Mouse (Mus musculus) heart, postnatal 0 days (tissue): ENCODE results near the gene D630003M21Rik. TPM values are rescaled to one million over a fixed set of nuclear protein-coding genes. Genes with fewer than 3 reads are reported as not detected.

Experiments used
- ATAC-seq: fragments of 200-750 bp; cut with Nextera tagmentation; 2 replicates; pipeline ENCODE4 v1.8.0; 2017; ENCODE audit warnings: low read depth, moderate number of reproducible peaks, moderate library complexity; ENCODE audit not compliant: insufficient read depth
- DNase-seq: peaks from one replicate; pipeline ENCODE4 v3.0.0-alpha.2; 2016; ENCODE audit warnings: low spot score
- H3K27ac ChIP-seq: fragments of 300-500 bp; sonication (generic); 2 replicates; pipeline ENCODE4 v1.5.1; 2014; ENCODE audit warnings: low read depth, mild to moderate bottlenecking
- H3K27me3 ChIP-seq: fragments of 300-500 bp; sonication (generic); 2 replicates; pipeline ENCODE4 v1.6.1; 2014; ENCODE audit warnings: low read length, mixed read lengths; ENCODE audit not compliant: control insufficient read depth, insufficient read depth
- H3K36me3 ChIP-seq: fragments of 300-500 bp; sonication (generic); replicated peaks from 2 replicates; pipeline ENCODE4 v1.6.1; 2014; ENCODE audit warnings: low read length, mixed read lengths; ENCODE audit not compliant: control insufficient read depth, insufficient read depth
- H3K4me1 ChIP-seq: fragments of 300-500 bp; sonication (generic); 2 replicates; pipeline ENCODE4 v1.6.1; 2014; ENCODE audit warnings: antibody characterized with exemption; ENCODE audit not compliant: control insufficient read depth, insufficient read depth
- H3K4me2 ChIP-seq: fragments of 300-500 bp; sonication (generic); 2 replicates; pipeline ENCODE4 v1.6.1; 2014; ENCODE audit warnings: low read depth, mild to moderate bottlenecking, low read length, moderate library complexity
- H3K4me3 ChIP-seq: fragments of 300-500 bp; sonication (generic); 2 replicates; pipeline ENCODE4 v1.5.1; 2014; ENCODE audit warnings: low read depth, low read length
- H3K9ac ChIP-seq: fragments of 300-500 bp; sonication (generic); replicated peaks from 2 replicates; pipeline ENCODE4 v1.6.1; 2014; ENCODE audit warnings: low read depth, low read length, mixed read lengths
- H3K9me3 ChIP-seq: fragments of 300-500 bp; sonication (generic); replicated peaks from 2 replicates; pipeline ENCODE4 v1.6.1; 2016; ENCODE audit warnings: low read length; ENCODE audit not compliant: control insufficient read depth
- CTCF ChIP-seq: IDR thresholded peaks from 2 replicates; pipeline ENCODE4 v1.5.1; 2016; ENCODE audit warnings: antibody characterized with exemption, control low read depth, low read depth
- EP300 ChIP-seq: IDR thresholded peaks from 2 replicates; pipeline ENCODE4 v1.6.1; 2016; ENCODE audit warnings: antibody characterized with exemption, low read depth
- WGBS: fragments of 180-500 bp; shearing (Covaris S2); extraction: QIAGEN DNeasy Blood & Tissue Kit; methylation state at CpG from one replicate; pipeline ENCODE4 v1.1.7; 2014; 5-methylcytosine and 5-hydroxymethylcytosine counted together
- polyA plus RNA-seq: library from polyadenylated mRNA; unstranded; fragments of >200 nt; fragmentation: Nextera tagmentation; extraction: Ambion mirVana; gene quantifications from 2 replicates; pipeline ENCODE4 v1.2.1, GENCODE M21; 2015
- total RNA-seq: library from RNA; depleted of rRNA; stranded (reverse); fragments of >200 nt; gene quantifications from 2 replicates; pipeline ENCODE4 v1.2.3, GENCODE M21; 2014; ENCODE audit warnings: low replicate concordance

The D630003M21Rik gene
- total and polyA plus RNA-seq, 2 experiments from 2014 or later: 2.1 to 2.4 TPM

DNA sequence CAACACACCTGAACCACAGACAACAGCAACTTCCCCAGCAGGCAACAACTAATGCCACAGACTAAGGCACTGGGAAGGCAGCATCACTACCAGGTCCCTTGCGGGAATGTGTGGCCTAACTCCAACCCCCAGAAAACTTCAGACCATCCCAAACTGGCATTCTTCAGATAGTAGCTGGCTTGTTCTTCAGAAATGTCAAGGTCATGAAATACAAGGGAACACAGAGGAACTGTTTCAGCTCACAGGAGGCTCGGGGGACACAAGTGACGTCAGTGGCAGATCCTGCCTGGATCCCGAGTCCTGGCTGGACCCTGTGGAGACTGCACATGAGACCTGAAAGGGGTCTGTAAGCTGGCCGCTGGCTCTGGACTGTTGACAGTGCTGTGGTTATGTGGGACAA is 24.8 kb upstream of the D630003M21Rik start:
- 38% methylated on average over 5 of the region's 5 CpGs for WGBS
- Histone ChIP-seq H3K9ac (no peak overlapping the region), H3K27ac (no peak overlapping the region), H3K9me3 (no peaks in the 10 kb centered on the region), H3K36me3 (no peaks in the 10 kb centered on the region), H3K4me2 (no peak overlapping the region), H3K27me3 (no peaks in the 10 kb centered on the region), H3K4me1 (no peaks in the 10 kb centered on the region), H3K4me3 (no peak overlapping the region)
- TF ChIP-seq CTCF (no peak), EP300 (no peak)
- no peak for ATAC-seq
- no peak for DNase-seq

DNA sequence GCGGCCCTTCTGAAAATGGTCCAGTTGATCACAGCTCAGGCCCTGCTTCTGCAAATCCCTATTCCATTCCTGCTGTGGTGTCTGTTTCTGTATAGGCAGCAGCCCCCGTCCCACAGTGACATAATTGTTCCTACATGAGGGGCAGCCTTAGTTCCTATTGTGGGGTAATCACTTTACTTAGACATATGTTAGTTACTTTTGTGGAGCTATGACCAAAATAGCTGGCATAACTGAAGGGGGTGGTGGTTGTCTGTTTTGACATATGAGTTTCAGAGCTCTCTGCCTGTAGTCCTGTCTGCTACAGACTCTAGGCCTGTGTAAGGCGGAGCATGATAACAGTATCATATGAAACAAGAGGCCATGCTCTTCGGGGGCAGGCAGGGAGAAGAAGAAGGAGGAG is 21.5 kb upstream of the D630003M21Rik start:
- Histone ChIP-seq H3K9me3 (no peaks in the 10 kb centered on the region), H3K4me2 (no peak overlapping the region), H3K27ac (no peak overlapping the region), H3K4me1 (no peaks in the 10 kb centered on the region), H3K9ac (no peak overlapping the region), H3K27me3 (no peaks in the 10 kb centered on the region), H3K36me3 (no peaks in the 10 kb centered on the region), H3K4me3 (no peak overlapping the region)
- TF ChIP-seq CTCF: no peak
- no peak for TF ChIP-seq EP300
- ATAC-seq (no peak), DNase-seq (no peak)
- WGBS: 67% methylated on average over 4 of the region's 4 CpGs

DNA sequence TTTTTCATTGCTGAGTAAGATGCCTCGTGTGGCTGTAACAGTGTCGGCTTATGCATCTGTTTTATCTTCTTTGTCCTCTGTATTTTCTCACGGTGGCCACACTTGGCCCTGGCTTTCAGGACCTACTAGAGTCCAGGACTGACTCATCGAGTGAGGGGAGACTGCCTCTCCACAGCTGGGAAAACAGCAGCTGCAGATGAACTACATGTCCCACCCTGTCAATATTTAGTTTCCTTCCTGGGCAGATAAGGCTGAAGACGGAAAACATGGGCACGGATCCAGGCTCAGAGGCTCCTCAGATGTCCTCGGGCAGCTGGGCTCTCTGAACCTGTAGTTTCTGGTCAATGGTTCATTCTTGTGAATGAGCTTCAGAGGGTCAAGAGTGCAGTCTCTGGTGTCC is 19.3 kb upstream of the D630003M21Rik start:
- Histone ChIP-seq H3K36me3 (no peaks in the 10 kb centered on the region), H3K4me3 (no peak overlapping the region), H3K4me2 (no peak overlapping the region), H3K4me1 (no peaks in the 10 kb centered on the region), H3K9ac (no peak overlapping the region), H3K27ac (no peak overlapping the region), H3K9me3 (no peaks in the 10 kb centered on the region), H3K27me3 (no peaks in the 10 kb centered on the region)
- DNase-seq: peak; percentile 81
- WGBS: 25% methylated on average over 7 of the region's 7 CpGs
- peak; percentile 79 for ATAC-seq
- no peak for TF ChIP-seq CTCF
- peak; percentile 76 for TF ChIP-seq EP300

DNA sequence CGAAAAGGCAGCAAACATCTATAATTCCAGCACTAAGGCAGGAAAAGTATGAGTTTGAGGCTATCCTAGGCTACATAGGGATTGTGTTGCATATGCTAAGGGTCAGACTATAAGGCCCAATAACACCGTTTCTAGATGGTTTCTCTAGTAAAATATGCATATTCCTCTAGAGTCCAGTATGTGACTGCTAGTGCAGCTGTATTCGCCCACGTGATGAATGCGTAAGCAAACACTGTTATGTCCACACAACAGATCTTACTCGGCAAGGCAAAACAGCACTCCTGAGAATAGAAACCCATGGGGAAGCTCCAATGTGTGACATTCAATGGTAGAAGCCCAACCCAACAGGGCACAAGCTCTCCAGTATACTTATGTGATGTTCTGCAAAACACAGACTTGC is 18.8 kb upstream of the D630003M21Rik start:
- WGBS: 68% methylated on average over 6 of the region's 6 CpGs
- Histone ChIP-seq H3K27ac (no peak overlapping the region), H3K27me3 (no peaks in the 10 kb centered on the region), H3K4me2 (no peak overlapping the region), H3K4me3 (no peak overlapping the region), H3K9ac (no peak overlapping the region), H3K9me3 (no peaks in the 10 kb centered on the region), H3K36me3 (no peaks in the 10 kb centered on the region), H3K4me1 (no peaks in the 10 kb centered on the region)
- DNase-seq (no peak), ATAC-seq (no peak)
- TF ChIP-seq EP300 (no peak), CTCF (no peak)

DNA sequence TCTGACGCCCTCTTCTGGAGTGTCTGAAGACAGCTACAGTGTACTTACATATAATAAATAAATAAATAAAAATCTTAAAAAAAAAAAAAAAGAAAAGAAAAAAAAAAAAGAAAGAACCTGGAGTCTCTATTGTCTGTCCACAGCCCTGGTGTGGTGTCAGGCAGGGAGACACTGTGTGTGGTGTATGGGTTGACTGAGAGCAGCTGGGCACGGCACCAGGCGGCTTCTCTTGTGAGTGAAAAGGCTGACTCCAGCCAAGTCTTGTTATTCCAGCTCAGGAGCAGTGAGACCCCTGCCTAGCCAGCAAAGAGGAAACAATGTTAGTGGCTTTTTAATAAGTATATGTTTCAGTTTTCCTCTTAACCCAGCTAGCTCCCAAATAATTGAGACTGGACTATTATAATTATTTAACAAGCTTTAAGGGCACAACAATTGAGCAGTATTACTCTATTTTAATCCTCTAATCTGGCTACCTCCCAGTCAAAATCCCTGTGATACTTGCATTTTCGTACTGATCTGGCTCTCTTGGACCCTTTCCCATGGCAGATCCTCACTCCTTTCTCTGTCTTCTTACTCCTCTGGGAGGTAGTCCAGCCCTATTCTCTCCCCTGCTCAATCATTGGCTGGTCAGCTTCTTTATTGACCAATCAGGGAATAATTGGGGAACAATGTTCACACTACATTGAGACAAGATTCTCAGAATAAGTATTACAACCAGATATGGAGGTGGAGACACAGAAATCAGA is 16.2 kb upstream of the D630003M21Rik start:
- H3K9ac ChIP-seq: no peak overlapping the region
- ATAC-seq: no peak
- WGBS: 73% methylated on average over 4 of the region's 4 CpGs
- no peaks in the 10 kb centered on the region for H3K27me3 ChIP-seq
- no peak for TF ChIP-seq EP300
- no peak for TF ChIP-seq CTCF
- no peak overlapping the region for H3K4me3 ChIP-seq
- no peak overlapping the region for H3K4me2 ChIP-seq
- no peaks in the 10 kb centered on the region for H3K36me3 ChIP-seq
- H3K27ac ChIP-seq: no peak overlapping the region
- H3K4me1 ChIP-seq: no peaks in the 10 kb centered on the region
- no peaks in the 10 kb centered on the region for H3K9me3 ChIP-seq
- no peak for DNase-seq
